Mouse (Mus musculus) layer of hippocampus, postnatal 14 days (tissue): ENCODE results near the gene Cnr2. TPM values are rescaled to one million over a fixed set of nuclear protein-coding genes. Genes with fewer than 3 reads are reported as not detected.
"Not testable (repeated sequence)": the region's sequence is repeated elsewhere in the genome, so short reads cannot be mapped to it uniquely, and the experiment has no call there.

Experiments
- DNase-seq, 2 experiments: peaks; one replicate each; pipeline ENCODE4 v3.0.0; 2021 to 2022; ENCODE audit warnings: low spot score in 2 of 2, mixed read lengths in 1 of 2
- total RNA-seq, 2 experiments: library from RNA; stranded (reverse); gene quantifications; 2 replicates each; pipeline ENCODE4 v1.2.3; 2021

Gene Cnr2
- total RNA-seq, 2 experiments from 2014 or later = 0.09 TPM; not detected in 1

DNA sequence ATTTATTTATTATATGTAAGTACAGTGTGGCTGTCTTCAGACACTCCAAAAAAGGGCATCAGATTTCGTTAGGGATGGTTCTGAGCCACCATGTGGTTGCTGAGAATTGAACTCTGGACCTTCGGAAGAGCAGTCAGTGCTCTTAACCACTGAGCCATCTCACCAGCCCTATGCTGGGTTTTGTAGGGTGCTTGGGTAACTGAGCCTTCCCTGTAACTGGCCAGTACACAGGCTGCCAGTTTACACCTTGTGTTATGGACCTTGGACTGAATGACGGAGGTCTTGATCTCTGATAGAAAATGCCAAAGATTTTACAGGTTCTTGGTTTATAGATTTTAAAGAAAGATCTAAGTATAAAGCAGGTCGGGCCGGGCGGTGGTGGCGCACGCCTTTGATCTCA is 35.0 kb downstream of the Cnr2 start:
- DNase-seq = no peak

DNA sequence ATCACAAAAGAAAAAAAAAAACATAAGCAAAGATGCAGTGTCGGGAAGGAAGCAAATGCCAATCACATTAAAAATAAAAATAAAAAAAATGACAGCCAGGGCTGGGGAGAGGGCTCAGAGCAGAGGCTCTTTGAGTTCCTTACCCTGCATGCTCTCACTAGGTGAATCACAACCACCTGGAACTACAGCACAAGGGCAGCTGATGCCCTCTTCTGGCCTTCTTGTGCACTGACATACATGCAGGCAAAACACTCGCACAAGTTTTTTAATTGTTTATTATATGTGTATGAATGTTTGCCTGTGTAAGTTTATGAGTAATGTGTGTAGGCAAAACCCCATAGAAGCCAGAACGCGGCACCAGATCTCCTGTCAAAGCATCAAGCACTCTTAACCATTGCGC is 36.6 kb downstream of the Cnr2 start:
- no peak for DNase-seq

GRCm38 (mm10) chr4:135934708-135935500 is 39.7 kb downstream of the Cnr2 start:
- DNase-seq = no peak

DNA sequence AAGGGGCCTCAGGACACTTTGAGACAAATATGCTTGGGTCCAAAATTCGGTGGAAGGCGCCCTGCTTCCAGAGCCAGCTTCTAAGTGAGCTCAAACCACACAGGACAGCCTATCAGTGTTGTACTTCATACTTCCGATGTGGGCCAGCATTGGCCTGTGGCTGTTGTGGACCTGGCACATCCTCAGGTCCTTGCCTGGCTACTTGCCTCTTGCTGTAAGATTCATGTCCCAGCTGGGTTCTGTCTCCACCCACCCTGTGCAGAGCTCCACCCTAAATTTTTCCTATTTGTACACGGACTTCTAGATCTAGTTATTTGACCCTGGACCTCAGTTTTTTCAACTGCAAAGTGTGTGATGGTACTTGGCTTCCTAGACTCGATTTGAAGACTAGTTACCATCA is 40.3 kb downstream of the Cnr2 start:
- DNase-seq = no peak

GRCm38 (mm10) chr4:135938858-135939257 is 43.7 kb downstream of the Cnr2 start:
- DNase-seq = no peak

GRCm38 (mm10) chr4:135941026-135941425 is 45.8 kb downstream of the Cnr2 start:
- DNase-seq = not testable (repeated sequence)

- DNase-seq = no peak
These were observed 47.0 kb downstream of the Cnr2 start for GRCm38 (mm10) chr4:135942193-135942592.

DNA sequence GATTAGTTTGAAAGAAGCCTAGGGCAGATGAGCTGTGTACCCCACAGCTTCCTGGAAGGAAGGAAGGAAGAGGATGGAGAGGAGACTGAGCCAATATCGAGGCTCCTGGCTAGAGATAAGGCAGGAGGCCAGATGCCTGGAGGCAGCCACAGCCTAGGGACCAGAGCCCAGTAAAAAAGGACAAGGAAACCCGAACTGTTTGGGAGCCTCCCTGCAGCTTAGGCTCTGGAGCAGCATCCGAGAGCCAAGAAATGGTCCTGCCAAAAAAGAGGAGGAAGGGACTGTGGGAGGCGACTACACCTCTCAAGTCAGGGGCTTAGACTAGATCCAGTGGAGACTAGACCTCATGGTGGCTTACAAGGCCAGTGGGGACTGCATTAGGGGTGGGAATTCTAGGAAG is 48.2 kb downstream of the Cnr2 start:
- DNase-seq = no peak

GRCm38 (mm10) chr4:135945706-135946105 is 50.5 kb downstream of the Cnr2 start:
- no peak for DNase-seq

GRCm38 (mm10) chr4:135946278-135946658 is 51.1 kb downstream of the Cnr2 start, which contains the start of gene Hmgcl:
Gene Hmgcl, plus strand, starts transcription at chr4:135946448.
- DNase-seq = peak; percentile 93 to 97

- DNase-seq = no peak
These were observed 51.6 kb downstream of the Cnr2 start for GRCm38 (mm10) chr4:135946659-135947301.

DNA sequence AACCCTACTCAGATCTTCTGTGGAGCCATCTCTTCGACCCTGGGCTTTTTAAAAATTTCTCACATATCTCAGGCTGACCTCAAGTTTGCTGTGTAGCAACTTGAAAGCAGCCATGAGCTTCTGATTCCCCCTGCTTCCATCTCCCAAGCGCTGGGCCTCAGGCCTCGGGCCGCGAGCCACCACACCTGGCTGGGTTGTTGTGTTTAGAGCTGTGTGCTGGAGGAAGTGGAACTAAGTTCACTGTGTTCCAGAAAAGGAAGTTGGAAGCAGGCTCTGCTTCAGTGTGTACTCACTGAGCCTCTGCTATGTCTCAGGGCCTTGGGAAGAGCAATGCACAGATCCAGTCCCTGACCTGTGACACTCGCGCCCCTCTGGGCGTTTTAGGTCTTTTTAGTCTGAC is 52.9 kb downstream of the Cnr2 start:
- no peak for DNase-seq

- no peak for DNase-seq
These were observed 54.3 kb downstream of the Cnr2 start for GRCm38 (mm10) chr4:135949475-135949874.

DNA sequence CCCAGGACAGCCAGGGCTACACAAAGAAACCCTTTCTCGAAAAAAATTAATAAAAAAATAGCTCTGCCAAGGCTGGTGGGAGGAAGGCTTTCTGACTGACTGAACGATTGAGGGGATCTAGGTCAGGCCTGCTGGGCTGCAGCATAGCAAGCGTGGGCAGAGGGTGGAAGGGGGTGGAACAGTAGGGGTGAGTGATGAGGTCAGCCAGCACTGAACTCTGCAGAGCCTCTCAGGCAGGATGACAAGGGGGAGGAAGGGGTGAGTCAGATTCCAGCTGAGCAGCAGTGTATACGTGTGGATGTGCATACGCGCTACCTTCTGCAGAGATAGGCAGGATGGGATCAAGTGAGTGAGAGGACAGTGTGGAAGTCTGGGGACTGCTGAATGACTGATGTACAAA is 54.7 kb downstream of the Cnr2 start:
- no peak for DNase-seq

GRCm38 (mm10) chr4:135950365-135950764 is 55.2 kb downstream of the Cnr2 start:
- no peak for DNase-seq

DNA sequence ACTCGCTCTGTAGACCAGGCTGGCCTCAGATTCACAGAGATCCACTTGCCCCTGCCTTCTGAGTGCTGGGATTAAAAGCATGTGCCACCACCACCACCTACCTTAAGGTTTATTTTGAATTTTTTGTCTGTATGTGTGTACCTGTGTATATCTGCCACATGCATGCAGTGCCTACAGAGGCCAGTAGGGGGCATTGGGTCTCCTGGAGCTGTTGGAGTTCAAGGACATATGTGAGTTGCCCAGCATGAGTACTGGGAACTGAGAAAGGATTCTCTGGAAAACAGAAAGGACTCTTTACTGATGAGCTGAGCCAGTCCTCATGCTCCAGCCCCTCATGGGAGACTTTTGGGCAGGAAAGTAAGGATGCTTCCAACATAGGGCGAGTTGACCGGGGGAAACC is 56.3 kb downstream of the Cnr2 start:
- DNase-seq = no peak

DNA sequence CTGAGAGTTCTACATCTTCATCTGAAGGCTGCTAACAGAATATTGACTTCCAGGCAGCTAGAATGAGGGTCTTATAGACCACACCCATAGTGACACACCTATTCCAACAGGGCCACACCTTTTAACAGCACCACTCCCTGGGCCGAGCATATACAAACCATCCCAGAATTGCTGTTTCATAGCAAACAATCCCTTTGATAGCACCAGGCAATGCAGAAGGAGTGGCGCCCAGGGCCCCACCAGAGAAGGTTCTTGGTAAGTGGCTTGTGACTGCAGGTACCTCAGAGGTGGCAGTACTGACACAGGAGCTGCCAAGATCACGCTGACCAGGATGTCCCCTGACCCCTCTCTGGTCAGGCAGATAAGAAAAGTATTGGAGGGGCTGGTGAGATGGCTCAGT is 58.0 kb downstream of the Cnr2 start:
- no peak for DNase-seq

- peak; percentile 78 to 79 for DNase-seq
These were observed 59.0 kb downstream of the Cnr2 start for GRCm38 (mm10) chr4:135954241-135954640.

DNA sequence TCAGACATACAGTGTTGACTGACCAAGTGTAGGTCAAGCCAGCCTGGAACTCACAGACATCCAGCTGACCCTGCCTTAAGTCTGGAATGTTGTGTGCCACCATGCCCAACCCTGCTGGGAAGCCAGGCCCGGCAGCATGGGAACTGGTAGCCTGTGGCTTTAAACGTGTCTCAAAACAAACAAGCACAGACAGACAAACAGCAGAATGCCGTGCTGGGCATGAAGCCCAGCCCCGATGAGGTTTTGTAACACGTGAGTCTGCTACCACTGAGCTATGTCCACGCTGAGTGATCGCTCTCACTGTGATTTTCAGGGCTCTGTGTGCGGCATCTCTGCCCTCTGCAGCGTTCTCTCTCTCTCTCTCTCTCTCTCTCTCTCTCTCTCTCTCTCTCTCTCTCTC is 60.7 kb downstream of the Cnr2 start:
- no peak for DNase-seq

- DNase-seq = no peak
These were observed 63.2 kb downstream of the Cnr2 start for GRCm38 (mm10) chr4:135958354-135958753.

DNA sequence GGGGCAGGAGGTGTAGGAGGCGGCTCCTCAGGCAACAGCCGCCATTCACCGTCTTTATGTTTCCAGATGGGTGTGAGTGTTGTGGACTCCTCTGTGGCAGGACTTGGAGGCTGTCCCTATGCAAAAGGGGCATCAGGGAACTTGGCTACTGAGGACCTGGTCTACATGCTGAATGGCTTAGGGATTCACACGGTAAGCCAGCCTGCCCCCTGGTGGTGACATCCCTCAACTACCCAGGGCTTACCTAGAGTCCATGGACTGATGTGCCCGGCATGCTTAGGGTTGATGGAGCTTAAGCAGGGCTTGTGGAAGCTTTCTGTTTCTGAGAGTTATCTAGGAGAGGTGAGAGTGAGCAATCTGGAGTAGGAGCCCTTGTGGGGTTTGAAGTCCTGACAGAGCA is 65.5 kb downstream of the Cnr2 start:
- peak; percentile 73 for DNase-seq

DNA sequence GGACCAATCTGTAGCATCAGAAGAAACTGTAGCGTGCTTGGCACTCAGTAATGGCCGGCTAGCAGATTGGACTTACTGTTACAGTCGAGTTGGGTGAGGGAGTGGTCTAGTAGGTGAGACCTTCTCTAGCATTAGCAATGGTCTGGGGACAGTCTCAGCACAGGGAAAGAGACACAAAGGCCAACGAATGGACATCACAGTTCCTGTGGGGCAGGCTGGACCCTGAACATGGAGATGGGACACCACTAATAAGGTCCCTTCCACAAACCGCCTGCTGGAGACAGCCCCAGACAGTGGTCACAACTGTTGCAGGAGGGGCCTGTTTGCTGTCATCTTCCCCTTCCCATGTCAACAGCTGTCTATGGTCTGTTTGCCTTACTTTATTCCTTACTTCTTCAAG is 66.5 kb downstream of the Cnr2 start:
- DNase-seq = no peak

DNA sequence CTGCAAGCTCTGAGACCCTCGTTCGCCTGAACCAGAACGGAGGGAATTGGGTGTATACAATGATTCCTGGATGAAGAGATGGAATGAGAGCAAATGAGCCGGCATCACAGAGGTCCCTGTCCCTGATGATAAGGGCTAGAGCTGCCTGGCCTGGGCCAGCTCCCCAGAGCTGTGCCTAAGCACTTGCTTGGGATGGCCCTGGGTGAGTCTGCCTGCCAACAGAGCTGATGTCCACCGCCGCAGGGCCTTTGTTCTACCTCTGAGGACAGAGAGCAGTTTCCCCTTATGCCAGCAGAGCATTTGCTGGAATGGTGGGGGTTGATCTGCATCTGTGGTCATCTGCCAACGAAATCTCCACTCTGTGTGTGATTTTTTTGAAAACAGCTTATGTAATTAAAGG is 67.0 kb downstream of the Cnr2 start:
- no peak for DNase-seq
